Mouse (Mus musculus): ENCODE data around the gene Shq1.

Shq1 gene

DNA sequence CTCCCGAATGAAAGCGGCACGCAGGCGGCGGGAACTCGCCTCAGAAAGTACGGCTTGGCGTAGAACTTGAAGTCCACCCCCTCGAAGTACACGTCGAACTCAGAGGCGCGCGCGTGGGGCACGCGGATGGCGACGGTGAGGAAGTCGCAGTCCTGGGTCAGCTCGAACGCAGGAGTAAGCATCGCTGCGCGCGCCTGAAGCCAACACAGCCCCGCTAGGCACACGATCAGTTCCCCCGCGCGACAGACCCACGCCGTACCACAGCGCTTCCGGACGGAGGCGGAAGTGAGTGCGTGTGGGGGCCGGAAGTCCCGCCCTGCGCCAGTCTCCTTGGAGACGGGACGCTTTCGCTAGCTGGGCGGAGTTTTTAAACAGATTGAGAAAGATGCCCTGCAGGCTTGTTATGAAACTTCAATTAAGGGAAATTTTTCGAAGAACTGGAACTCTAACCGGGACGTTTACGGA is at the start of gene Shq1:
Gene Shq1, minus strand, starts transcription at position 278 of the 465 bp plus-strand sequence.
- peak; percentile 91 for DNase-seq

DNA sequence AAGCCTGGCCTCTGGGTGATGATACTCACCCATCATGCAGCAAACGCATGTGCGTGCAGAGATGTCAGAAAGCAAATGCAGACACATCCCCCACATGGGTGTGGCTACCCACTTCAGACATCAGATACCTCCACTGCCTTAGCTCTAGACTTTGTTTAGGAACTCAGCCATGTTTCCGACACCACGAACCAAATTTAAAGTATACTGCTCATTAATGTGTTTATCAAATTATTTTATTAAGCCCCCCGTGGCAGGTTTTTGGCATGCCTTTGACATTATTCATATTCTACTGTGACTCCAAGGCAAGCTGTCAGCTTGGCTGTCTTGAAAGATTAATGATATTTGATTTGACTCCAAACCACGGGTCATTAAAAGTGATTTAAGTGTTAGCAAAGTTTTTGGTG is 49.1 kb upstream of the Shq1 start:
- DNase-seq = no peak

DNA sequence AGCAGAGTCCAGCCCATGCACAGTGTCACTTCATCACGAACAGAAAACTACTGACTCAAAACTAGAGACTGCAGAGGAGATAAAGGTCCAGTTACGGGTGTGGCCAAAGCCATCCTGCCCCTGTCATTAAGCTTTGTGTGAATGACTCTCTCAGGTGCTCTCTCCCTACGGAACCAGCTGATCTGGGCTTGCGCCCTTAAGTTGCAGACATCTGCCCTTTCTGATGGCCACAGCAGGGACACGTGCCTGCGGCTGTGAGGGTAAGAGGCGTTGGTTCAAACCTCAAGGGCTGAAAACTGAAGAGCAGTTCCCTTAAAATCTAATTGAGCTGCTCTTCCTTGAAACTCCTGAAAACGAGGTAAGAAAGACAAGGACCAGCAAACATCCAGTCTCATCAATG is 45.9 kb upstream of the Shq1 start:
- DNase-seq = no peak

DNA sequence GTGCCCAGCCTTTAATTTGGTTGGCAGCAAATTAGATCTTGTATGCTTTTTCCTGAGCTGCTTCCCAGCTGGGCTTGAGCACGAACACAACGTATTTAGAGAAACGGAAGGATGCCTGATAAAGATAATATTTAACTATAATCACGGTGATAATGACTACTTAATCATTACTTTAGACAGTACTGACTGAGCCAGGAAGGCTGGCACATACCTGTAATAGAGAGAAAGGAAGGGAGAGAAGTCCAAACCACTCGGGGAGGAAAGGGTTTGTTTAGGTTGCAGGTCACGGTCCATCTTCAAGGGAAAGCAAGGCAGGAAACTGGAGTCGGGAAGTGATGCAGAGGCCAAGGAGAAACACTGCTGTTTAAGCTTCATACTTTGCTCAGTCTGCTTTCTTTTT is 45.2 kb upstream of the Shq1 start:
- DNase-seq = peak; percentile 14

DNA sequence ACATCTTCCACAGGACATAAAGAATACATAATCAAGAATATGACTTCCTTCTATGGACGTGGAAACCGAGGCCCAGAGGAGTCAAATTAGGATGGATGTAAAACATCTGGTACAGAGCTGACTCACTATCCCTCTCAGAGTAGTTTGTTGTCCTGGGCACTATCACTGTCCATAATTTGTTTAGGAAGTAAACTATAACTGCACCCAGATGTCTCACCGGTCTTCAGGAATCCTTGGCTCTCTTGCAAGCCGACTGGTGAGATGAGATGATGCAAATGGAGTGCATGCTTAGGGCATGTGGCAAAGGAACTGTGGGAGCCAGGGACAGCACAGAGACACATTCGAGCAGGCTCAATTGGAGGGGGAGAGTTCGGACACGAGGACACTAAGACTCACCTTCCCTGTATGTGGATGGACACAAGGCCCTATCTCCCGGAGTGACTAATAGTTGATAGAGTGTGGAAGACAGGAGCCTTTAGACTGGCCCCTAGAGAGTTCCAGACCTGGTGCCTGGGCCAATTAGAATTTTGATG is 44.4 kb upstream of the Shq1 start:
- no peak for DNase-seq

DNA sequence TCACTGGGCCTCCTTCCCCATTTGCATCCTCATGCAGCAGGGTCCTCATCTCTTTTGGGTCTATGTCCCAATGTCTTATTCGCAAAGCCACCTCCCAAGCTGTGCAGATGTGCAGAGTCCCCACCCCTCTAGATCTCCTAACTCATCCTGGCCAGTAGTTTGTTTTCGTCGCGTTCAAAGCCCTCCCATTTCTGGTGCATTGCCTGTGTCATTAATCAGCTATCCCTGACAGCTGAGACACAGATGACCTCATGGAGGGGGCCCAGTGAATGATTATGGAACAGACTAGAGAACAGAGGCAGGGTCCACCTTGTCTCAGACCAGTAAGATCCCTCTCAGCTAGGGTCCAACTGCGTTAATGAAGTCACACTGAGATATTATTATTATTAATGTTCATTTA is 39.9 kb upstream of the Shq1 start:
- no peak for DNase-seq

DNA sequence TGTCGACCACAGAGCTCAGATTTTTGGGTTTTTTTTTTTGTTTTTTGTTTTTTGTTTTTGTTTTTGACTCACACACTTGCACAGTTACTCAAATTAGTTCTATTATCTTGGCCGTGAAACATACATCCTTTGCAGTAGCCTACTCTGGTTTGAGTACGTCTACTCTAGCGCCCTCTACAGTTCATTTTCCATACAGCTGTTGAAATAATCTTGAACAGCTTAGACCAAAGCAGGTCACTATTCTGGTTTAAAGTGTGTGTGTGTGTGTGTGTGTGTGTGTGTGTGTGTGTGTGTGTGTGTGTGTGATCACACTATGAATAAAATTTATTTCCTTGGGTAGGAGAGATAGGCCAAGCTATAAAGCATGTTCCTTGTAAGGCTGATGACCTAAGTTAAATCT is 39.2 kb upstream of the Shq1 start:
- no peak for DNase-seq

DNA sequence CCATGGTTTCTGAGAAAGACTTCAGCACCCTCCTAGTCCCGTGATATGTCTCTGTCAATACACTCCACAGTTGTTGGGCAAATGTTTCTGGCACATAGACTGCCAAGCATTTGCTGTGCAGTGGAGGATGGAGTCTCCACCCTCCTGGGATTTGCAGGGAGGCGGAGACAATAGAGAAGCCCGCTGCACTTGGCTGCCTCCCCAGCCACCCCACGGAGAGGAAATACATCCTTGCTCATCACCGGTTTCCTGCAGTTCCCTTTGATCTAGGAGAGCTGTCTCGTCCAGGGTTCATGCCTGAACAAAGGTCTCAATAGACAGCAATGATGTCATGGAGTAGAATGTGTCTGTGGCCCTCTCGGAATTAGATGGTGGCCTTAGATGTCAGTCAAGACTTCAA is 38.5 kb upstream of the Shq1 start:
- peak; percentile 68 for DNase-seq

DNA sequence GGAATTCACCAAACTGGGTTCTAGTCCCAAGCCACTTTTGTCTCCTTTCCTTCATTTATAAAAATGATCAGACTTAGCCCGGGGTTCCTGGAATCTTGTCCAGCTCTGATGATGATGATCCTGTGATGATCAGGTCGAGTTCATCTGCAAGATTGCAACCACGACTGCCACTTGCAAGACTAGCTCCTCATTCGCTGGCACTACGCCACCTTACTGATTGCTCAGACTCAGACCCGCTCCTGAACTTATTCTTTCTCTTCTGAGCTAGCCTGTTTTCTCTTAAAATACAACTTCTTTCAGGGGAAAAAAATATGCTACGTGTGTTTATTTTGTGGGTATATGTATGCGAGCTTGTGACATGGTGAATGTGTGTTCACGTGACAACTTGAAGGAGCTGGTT is 38.0 kb upstream of the Shq1 start:
- peak; percentile 21 for DNase-seq

DNA sequence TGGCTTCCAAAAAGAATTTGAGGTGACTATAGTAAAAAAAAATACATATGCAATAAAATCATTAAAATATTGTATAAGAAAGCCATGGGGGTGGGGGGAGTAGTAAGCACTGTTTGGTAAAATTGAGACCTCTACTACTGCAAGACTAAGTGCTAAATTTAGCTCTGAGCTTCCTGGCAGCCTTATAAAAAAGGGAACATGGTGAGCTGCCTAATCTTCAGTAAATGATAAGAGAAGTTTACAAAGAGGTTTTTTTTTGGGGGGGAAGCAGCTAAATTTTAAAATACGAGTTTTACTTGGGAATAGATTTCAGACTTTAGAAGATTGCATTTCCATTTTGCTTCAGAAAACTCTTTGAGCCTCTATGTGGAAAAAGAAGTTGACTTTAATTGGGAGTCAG is 37.3 kb upstream of the Shq1 start:
- no peak for DNase-seq

DNA sequence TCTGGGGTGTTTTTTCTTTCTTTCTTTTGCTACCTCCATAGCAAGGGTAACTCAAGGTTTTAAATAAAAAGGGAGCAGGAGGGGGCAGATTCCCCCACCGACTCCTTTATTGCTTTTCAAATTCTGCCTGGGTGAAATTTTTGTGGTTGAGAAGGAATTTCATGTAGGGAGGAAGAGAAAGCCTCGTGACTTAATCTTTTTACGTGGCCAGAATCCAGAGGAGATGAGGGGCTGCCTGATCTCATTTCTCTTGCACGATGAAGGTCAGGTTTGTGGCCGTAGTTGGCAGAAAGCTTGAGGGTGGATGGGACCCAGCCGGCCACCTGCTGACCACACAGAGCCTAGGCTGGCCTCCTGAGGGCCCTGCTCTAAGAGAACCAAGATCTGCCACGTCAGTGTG is 36.6 kb upstream of the Shq1 start:
- DNase-seq = no peak

DNA sequence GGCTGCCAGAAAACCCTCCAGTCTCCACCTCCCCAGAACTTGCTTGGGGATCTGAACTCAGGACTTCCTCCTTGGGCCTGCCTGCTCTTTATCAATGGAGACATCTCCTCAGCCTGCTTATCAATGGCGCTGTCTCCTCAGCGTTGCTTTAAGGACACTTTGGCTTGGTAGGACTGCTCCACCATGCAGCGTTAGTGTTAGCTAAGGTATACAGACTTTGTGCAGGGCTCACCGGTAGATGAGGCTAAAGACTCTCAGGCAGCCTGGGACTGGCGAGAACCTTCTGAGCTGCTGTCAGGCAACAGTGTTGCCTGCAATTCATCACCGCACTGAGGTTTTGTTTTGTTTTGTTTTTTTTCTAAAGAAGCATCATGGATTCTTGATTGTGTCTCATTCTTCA is 35.9 kb upstream of the Shq1 start:
- no peak for DNase-seq

DNA sequence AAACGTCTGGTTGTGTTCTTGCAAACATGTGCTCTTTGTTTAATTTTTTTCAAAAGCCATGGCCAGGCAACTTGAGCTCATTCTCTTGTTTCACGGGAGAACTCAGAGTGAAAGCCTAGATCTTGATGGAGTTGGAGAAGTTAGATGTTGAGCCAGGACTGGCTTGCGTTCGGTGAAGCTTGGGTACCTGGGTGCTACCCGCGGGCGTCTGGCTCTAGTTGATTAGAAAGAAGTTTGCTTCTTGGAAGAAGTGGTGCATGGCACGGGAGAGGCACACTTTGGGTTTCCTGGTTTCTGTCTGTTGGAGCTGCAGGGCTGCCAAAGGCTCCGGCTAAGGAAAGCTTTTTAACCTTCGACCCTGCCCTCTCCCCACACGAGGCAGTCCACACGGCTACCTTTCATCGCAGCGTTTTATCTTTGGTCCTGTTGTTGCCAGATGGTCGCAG is 34.4 kb upstream of the Shq1 start:
- DNase-seq = no peak

DNA sequence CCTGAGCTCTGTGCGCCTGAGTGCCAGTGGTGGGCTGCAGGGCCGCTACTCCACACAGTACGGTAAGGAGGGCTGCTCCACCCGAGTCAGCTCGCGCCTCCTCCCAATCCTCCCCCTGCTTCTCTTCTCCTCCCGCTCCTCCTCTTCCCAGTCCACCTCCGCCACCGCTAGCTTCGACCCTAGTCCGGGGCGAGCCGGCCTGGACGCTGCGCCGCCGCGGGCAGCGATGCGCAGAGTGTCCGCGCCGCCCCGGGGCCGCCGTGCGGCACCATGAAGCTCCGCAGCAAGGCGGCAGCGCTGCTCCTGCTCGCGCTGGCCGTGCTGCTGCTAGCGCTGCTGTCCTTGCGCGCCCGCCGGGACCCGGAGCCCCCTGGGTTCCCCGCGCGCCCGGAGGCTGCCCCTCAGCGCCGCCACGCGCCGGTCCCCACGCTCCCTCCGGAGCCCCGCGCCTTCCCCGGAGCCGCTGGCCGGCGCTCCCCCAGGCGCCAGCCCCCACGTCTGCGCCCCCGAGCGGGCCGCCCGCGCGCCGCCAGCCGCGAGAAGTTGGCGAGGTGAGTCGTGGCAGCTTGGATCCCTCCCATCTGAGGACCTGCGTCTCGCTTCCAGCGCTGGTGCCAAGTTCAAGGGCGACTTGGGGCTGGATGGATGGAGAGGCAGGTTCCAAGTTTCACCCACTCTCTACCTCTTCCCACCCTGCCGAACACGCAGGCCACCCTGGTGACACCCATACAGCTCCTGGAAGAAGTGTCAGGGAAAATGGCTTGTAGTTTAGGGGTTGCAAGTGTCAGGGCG is 33.8 kb upstream of the Shq1 start, which contains the start of gene Gxylt2:
Gene Gxylt2, plus strand, starts transcription at position 161 of the 792 bp plus-strand sequence.
- DNase-seq = peak; percentile 30

DNA sequence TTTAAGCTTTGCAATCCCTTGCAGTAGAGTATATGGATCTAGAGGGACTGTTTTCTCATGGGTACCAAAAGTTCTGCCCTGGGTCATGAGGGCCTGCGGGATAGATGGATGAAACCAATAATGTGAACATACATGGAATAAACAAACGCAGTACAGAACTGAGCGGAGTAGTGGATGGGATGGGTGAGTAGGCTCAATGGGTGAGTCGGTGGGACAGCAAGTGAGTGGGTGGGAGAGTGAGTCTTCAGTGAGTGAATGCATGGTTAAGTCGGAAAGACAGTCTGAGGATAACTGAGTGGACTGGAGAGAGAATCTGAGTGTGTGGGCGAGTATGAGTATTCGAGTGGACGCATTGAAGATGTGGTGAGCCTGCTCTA is 33.2 kb upstream of the Shq1 start:
- no peak for DNase-seq

DNA sequence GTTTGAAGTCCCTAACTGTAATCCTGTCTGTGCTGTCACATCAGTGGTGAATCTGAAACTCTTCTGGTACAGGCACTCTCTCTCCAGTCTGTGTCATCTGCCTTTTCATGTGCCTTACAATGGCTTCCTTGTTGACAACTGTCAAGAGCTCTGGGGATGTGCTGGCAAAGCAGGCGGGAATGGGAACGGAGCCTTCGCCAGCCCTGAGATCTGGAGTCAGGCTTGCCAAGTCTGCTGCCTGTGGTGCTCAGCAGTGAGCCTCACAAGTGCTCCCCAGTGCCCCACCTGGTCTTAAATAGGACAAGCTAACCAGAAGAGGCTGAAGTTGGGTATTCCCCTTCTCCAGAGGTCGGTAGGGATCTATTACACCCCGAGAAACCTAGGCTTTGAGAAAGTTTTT is 29.8 kb upstream of the Shq1 start:
- no peak for DNase-seq

DNA sequence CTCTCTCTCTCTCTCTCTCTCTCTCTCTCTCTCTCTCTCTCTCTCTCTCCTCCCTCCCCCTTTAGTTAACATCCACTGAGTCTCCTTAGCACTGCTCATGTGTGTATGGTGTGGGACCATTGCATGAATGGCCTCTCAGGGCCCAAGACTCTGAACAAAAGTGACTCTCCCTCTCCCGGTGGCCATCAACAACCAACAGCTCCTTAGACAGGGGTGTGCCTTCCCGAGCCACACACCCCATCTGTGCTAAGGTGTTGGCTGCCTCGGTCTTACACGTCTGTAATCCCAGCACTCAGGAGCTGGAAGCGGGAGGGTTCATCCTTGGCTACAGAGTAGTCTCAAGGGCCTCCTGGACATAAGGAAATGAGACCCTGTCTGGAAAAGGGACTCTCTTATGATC is 29.0 kb upstream of the Shq1 start:
- DNase-seq = no peak

DNA sequence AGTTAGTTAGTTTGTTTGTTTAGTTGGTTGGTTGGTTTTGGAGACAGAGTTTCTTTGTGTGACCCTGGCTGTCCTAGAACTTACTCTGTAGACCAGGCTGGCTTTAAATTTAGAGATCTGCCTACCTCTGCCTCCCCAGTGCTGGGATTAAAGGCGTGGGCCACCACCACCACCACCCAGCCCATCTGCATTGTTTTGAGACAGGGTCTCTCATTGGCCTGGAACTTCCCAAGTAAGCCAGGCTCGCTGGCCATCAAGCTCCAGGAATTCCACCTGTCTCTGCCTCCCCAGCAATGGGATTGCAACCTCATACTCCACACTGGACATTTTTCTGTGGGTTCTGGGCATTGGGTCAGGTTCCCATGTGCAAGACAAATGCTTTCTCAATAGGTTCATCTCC is 15.4 kb upstream of the Shq1 start:
- DNase-seq = no peak

DNA sequence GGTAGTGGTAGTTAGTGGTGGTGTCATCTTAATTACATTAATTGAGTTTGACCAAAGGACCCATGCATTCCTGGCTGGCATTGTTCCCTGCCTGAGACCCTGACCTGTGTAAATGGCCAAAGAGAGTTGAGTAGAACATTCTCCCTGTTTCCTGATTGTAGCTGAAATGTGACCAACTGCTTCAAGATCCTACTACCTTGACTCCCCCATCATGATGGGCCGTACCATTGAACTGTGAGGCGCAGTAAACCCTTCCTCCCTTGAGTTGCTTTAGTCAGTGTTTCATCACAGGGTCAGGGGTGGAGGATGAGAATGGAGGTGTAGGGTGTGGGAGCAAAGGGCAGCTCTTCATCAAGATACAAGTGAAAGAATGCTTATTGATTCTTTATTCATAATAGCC is 7.7 kb upstream of the Shq1 start:
- no peak for DNase-seq

DNA sequence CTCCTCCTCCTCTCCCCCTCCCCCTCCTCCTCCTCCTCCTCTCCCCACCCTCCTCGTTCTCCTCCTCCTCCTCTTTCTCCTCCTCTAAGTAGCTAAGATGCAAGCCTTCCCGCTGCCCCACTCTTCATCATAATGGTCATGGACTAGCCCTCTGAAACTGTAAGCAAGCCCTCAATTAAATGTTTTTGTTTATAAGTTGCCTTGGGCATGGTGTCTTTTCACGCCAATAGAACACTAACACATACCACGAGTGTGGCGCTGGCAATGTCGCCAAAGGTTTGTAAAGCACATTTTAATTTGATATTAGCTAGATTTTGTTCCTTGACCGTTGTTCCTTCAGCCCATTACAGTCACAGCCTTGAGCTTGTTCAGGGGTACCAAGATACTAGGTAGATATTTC is 5.5 kb upstream of the Shq1 start:
- DNase-seq = no peak

DNA sequence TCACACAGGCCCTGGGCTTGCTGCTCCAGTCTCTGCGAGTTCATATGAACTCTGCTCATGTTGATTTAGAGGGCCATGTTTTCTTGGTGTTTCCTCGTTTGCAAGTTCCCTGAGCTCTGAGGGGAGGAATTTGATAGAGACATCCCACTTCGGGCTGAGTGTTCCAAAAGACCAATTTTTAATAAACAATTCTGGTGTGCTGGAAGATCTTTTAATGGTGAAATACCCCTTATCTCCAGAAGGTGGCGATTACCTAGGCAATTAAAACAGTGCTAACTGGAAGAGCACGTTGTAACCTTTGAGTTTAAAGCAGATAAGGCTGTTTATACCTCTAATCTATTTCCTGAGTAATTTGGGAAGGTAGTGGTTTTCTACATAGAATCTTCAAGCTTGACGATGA is 4.0 kb upstream of the Shq1 start:
- peak; percentile 3 for DNase-seq

DNA sequence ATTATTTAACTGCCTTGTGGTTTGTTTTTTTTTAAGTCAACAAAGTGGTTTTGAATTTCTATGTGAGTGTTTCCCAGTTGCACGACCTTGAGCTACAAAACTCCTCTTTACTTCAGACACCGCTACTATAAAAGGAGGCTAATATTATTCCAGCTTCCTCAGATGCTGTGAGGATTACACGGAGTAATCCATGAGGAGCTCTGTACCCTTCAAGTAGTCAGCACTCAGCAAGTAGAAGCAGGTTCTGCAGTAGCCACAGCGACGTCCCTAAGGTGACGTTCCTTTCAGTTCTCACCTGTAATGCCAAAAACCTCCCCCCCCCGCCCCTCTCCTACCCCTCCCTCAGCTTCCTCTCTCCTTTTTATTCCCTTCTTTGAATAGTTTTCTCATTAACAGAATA is 444 bp upstream of the Shq1 start:
- DNase-seq = no peak

DNA sequence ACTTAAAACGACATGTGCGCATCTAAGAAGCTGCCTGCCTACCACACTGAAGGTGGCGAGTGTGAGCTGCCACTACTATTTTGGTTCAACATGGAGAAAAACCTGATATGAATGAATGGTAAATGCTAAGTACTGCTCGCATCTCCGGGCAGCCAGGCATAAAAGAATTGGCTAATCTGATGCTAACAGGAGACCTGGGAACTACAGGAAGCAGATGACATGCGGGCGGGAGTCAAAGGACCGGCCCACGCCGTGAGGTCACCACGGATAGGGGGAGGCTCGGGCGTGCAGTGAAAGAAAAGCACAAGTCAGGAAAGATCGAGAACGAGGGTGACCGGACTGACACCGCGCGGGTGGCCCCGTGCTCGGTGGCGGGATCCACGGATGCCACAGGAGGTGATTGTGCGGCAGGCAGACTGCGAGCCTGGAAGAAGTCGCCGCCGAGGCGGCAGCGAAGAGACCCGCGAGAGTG is 551 bp downstream of the Shq1 start:
- peak; percentile 41 for DNase-seq

DNA sequence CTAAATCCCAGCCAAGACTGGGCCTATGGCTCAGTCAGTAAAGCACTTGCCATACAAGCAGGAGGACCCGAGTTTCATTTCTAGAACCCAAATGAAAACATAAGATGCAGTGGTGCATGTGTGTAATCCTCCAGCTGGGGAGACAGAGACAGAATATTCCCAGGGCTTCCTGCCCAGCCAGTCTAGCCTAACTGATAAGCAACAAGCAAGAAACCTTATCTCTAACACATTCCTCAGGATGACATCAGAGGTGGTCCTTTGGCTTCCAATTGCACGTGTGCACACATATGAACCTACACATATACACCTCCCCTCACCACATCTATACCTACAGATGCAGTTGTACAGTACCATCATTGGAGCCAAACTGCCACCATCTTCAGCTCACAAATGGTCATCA is 2.1 kb downstream of the Shq1 start:
- DNase-seq = no peak

DNA sequence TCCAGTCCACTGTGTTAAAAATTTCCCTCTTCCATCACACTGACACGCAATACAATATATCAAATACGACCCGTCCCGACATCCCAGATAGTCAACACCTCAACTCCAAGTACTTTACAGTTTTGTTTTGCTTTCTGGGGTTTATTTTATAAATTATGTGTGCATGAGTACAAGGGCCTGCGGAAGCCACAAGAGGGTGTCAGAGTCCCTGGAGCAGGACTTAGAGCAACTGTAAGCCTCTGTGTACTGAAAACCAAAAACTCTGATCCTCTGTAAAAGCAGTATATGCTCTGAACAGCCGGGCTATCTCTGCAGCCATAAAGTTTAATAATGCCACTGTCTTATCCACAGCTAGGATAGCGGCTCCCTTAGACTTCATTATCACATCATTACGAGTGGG is 3.3 kb downstream of the Shq1 start:
- DNase-seq = no peak
